Mouse (Mus musculus): Measurements from ENCODE around the gene Fndc3b. TPM values are rescaled to one million over a fixed set of nuclear protein-coding genes. Genes with fewer than 3 reads are reported as not detected.

The Fndc3b gene
- polyA plus RNA-seq, 1 experiment from 2014 or later, result 4.0 TPM

- no peak for DNase-seq (ENCODE audit: low spot score)
Measured at GRCm38 (mm10) chr3:27561921-27562320, 149.2 kb downstream of the Fndc3b start.

- no peak for DNase-seq (ENCODE audit: low spot score)
Measured at GRCm38 (mm10) chr3:27559316-27559715, 151.8 kb downstream of the Fndc3b start.

GRCm38 (mm10) chr3:27557100-27558004, 153.8 kb downstream of the Fndc3b start:
- no peak for DNase-seq (ENCODE audit: low spot score)

- no peak for DNase-seq (ENCODE audit: low spot score)
Measured at GRCm38 (mm10) chr3:27555401-27555940, 155.6 kb downstream of the Fndc3b start.

- DNase-seq (ENCODE audit: low spot score), result no peak
Measured at GRCm38 (mm10) chr3:27554325-27554724, 156.8 kb downstream of the Fndc3b start.

GRCm38 (mm10) chr3:27553781-27554180, 157.3 kb downstream of the Fndc3b start:
- no peak for DNase-seq (ENCODE audit: low spot score)

GRCm38 (mm10) chr3:27551005-27551404, 160.1 kb downstream of the Fndc3b start:
- DNase-seq (ENCODE audit: low spot score), result no peak

- no peak for DNase-seq (ENCODE audit: low spot score)
Measured at GRCm38 (mm10) chr3:27550409-27550808, 160.7 kb downstream of the Fndc3b start.

GRCm38 (mm10) chr3:27545651-27546050, 165.5 kb downstream of the Fndc3b start:
- DNase-seq (ENCODE audit: low spot score), result no peak

- no peak for DNase-seq (ENCODE audit: low spot score)
Measured at GRCm38 (mm10) chr3:27544061-27544460, 167.0 kb downstream of the Fndc3b start.

- no peak for DNase-seq (ENCODE audit: low spot score)
Measured at GRCm38 (mm10) chr3:27541841-27542240, 169.3 kb downstream of the Fndc3b start.

GRCm38 (mm10) chr3:27541181-27541580, 169.9 kb downstream of the Fndc3b start:
- DNase-seq (ENCODE audit: low spot score), result no peak

GRCm38 (mm10) chr3:27534208-27534607, 176.9 kb downstream of the Fndc3b start:
- DNase-seq (ENCODE audit: low spot score), result no peak

GRCm38 (mm10) chr3:27533721-27534120, 177.4 kb downstream of the Fndc3b start:
- DNase-seq (ENCODE audit: low spot score), result no peak

GRCm38 (mm10) chr3:27531993-27532392, 179.1 kb downstream of the Fndc3b start:
- no peak for DNase-seq (ENCODE audit: low spot score)

- no peak for DNase-seq (ENCODE audit: low spot score)
Measured at GRCm38 (mm10) chr3:27530370-27530769, 180.7 kb downstream of the Fndc3b start.

- DNase-seq (ENCODE audit: low spot score), result no peak
Measured at GRCm38 (mm10) chr3:27529221-27530051, 181.7 kb downstream of the Fndc3b start.

- no peak for DNase-seq (ENCODE audit: low spot score)
Measured at GRCm38 (mm10) chr3:27526991-27527390, 184.1 kb downstream of the Fndc3b start.

GRCm38 (mm10) chr3:27523176-27523936, 187.8 kb downstream of the Fndc3b start:
- DNase-seq (ENCODE audit: low spot score), result no peak

- DNase-seq (ENCODE audit: low spot score), result no peak
Measured at GRCm38 (mm10) chr3:27520391-27520790, 190.7 kb downstream of the Fndc3b start.

GRCm38 (mm10) chr3:27519481-27519880, 191.6 kb downstream of the Fndc3b start:
- no peak for DNase-seq (ENCODE audit: low spot score)

Measured in thymus, postnatal 0 days (tissue).